Mouse (Mus musculus) embryonic fibroblast, embryonic 13.5 days (primary cell): ENCODE data around the gene Ctsw.

ENCODE experiments used
- CTCF ChIP-seq: IDR thresholded peaks from 2 replicates; pipeline ENCODE4 v1.5.1; 2011; ENCODE audit warnings: mild to moderate bottlenecking, control low read depth, low read length, moderate library complexity, borderline replicate concordance; ENCODE audit not compliant: insufficient read depth
- POLR2A ChIP-seq: IDR thresholded peaks from 2 replicates; pipeline ENCODE4 v1.6.1; 2011; ENCODE audit warnings: low read depth, mild to moderate bottlenecking, control low read depth, low read length, moderate library complexity

DNA sequence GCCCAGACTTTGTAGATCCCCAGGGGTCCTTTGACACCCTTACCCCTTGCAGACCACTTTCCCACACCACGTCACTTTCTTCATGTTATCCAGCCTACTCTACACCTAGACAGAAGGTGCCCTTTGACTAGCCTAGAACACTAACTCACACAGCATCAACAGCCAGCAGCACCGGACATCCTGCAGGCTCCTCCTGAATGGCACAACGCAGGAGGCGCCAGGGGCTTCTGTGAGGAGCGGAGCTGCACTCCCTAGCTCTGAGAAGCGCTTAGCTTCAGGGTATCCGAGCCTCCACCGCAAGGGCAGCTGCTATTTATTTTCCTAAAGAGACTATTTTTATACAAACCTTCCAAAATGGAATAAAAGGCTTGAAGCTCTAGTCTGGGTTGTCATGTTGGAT, 12.7 kb downstream of the Ctsw start:
- TF ChIP-seq POLR2A, result no peak
- no peak for TF ChIP-seq CTCF
